Mouse (Mus musculus): ENCODE measurements around the gene Tnfaip3.

Gene Tnfaip3

GRCm38 (mm10) chr10:18966893-18967292, 48.6 kb downstream of the Tnfaip3 start:
- no peak for DNase-seq (ENCODE audit: low spot score in 2 of 2)

DNA sequence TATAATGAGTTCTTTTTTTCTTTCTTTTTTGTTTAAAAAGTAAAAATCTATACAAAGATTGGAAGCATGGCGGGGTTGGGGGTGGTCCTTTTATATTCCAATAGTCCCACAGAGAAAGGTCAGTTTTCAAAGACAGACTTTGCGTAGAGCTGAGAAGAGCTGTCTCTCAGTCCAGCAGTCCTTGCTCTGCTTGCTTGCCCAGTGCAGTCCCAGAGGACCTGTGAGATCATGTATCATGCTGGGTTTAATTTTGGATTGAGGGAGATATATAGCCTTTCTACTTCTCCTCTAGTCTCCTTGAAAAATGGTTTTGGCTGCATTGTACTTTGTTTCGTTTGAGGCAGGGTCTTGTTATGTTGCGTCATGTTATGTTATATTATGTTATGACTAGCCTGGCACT, 49.9 kb downstream of the Tnfaip3 start:
- DNase-seq (ENCODE audit: low spot score in 2 of 2): no peak

- DNase-seq (ENCODE audit: low spot score in 2 of 2): peak; percentile 62 to 70
Measured at GRCm38 (mm10) chr10:18964856-18965255, 50.6 kb downstream of the Tnfaip3 start.

DNA sequence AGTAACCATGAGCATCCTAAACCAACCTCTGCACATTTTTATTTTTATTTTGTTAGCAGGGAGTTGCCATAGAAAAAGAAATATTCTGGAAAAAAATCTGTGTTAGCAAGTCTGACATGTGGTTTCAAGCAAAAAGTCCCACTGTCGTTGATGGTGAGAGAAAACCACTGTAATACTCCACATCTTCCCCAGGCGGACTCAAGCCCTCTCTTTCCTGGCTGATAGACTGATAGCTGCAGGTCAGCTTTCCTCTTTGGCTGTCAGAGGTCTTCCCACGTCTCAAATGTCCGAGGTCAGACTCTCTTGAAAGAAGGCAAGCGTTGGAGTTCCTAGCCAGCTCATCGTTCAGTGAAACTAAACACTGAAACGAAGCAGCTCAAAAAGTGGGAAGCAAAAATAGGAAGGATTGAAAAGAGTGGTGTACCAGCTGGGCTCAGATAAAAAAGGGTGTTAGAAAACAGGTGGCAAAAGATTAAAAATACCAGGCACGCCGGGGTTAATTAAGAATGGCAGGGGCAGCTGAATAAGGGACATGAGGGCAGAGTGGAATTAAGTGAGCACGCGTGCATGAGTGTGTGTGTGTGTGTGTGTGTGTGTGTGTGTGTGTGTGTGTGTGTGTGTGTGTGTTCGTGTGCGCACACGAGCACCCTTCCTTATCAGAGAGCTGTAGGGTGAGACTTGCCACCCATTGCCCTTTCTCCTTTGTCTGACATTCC, 55.5 kb downstream of the Tnfaip3 start:
- DNase-seq (ENCODE audit: low spot score in 2 of 2): no peak

DNA sequence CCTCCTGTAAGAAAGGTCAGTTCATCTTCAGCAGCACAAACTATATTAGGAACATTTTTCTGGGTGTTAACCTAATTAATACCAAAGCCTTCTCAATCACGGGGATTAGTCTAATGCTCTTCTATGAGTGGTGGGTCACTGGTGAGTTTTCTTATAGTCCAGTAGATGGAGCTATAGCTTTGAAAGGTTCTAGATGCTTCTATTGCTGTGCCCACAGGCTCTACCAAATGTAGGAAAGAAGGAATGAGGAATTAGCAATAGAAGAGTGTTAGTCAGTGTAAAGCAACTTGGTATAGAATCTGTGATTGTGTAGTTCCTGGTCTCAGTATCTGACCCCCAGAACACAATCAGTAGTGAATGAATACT, 61.8 kb downstream of the Tnfaip3 start:
- peak; percentile 22 to 24 for DNase-seq (ENCODE audit: low spot score in 2 of 2)

DNA sequence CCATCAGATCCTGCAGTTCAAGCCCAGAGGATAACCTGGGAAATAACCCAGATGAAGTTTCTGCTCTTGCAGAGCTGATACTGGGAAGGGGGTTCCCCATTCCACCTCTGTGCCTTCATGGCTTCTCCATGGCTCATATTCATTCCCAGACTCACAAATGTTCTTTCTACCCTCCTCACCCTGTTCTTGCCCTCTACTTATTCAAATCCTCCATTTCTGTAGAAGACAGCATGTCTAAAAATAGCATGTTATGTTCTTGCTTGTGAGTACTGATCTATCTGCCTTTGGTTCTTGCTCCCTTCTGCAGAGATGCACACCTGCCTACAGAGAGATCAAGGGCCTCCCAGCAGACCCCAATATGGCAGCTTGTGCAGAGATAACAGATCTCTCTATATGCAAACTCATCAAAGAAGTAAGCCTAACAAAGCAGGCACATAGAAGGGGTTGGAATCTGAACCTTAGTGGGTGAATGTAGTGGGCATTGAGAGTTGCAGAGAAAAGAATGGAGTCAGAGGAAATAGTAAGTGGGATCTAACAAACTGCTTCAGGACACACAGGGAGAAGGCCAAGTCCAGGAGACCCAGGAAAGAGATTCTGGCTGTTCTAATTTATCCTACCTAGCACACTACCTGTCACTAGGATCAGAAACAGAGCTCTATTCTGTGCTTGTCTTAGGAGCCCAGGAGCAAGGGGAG, 62.3 kb downstream of the Tnfaip3 start:
- DNase-seq (ENCODE audit: low spot score in 2 of 2): no peak
